Mouse (Mus musculus) heart, adult 11 months (tissue): ENCODE results near the gene Smyd3.

ENCODE experiments used
- DNase-seq: peaks from one replicate; pipeline ENCODE4 v3.0.0; 2022

Smyd3 gene

DNA sequence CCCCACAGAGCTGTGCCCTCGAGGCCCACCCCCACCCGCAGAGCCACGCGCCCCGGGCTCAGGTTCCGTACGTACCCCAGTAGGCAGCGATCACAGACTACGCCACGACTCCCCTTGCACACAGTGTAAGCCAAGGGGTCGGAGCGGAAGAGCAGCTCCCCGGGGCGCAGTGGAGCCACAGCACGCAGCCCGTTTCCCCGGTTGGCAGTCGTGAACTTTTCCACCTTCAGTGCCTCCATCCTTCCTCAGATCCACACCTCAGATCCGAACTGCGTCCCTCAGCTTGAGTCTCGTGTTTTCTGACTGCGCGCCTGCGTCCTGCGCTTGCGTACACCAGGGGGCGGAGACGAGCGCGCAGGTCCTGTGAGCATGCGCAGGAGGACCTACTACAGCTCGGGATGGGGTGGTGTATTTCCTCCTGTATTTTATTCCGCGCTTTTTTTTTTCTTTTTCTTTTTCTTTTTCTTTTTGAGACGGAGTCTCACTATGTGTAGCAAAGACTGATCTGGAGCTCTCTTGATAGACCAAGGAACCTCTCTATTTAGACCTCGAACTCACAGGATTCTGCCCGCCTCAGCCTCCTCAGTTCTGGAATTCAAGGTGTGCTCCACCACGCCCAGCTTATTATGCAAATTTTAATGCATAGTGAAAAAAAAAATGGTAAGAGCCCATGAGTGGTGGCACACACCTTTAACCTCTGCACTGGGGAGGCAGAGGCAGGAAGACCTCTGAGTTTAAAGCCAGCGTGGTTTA lies at the start of gene Smyd3:
Gene Smyd3, minus strand, starts transcription at position 329 of the 753 bp plus-strand sequence.
- peak; percentile 99 for DNase-seq

DNA sequence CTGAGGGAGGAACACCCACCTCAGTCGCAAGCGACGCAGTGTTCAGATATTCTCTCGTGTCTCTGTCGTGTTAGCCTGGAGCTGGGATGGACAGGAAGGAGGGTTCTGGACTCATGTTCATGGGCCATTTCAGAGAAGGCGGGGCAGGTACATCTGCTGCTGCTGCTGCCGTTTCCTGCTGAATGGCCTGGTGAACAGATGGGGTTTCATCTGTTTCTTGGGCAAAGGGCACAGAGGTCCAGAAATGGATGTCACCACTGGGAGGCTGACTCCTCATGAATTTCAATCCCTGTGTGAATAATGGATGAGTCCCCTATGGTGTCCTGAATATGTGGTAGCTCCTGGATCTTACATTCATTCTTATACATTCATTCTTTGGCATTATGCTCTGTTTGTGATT lies 49.7 kb upstream of the Smyd3 start:
- DNase-seq, result no peak

DNA sequence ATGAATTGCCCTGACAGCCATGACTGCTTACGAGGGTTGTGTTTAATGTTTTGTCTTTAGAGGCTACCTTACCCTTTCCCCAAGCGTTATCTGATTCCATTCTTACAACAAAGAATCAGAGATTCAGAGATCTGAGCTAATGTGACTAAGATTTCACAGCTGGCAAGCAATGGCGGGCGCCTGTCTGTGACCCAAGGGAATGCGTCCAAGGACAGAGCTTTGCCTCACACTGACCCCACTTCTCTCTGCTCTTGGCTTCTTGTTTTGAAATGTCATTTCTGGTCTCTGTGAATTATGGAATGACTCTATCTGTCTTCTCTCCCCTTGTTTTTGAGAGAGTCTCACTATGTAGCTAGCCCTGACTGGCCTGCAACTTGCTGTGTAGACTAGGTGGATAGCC lies 46.1 kb upstream of the Smyd3 start:
- no peak for DNase-seq

DNA sequence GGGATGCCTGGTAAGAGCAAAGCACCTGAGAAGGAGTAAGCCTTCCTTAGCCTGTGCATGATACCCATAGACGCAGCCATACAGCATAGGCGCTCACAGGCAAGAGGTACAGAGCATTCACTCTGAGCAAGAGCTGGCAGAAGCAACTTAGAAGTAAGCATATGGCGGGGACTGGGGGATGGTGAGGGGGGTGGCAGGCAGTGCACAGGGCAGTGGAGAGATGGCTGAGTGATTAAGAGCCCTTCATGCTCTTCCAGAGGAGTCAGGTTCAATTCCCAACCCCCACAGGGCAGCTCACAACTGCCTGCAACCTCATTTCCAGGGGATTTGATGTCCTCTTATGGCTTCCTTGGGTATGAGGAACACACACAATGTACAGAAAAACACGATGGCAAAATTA lies 45.4 kb upstream of the Smyd3 start:
- DNase-seq, result no peak

DNA sequence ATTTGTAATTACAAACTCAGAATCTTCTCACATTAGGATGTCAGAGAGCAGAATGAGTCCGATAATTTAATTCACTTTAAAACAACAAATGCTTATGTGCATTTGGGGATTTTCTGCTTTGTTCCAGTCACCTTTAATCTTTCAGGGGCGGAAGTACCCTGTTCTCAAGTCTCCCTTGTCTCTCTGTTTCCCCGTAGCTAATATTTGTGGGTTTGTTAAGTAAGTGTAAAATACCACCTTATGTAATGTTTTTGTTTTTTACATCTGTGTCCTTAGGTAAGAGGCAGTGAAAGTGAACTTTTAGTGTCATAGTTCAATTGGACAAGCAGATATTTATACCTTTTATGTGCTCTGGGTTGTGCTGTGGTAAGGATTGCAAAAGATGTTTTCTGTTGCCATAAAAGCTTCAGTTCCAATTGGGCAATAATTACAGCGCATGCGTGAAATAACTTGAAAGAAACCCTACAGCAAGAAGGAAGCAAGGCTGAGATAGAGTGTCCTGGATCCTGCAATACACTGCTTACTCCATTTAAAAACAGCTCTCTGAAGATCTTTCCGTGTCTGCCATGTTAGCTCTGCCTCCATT lies 43.1 kb upstream of the Smyd3 start:
- DNase-seq, result no peak

DNA sequence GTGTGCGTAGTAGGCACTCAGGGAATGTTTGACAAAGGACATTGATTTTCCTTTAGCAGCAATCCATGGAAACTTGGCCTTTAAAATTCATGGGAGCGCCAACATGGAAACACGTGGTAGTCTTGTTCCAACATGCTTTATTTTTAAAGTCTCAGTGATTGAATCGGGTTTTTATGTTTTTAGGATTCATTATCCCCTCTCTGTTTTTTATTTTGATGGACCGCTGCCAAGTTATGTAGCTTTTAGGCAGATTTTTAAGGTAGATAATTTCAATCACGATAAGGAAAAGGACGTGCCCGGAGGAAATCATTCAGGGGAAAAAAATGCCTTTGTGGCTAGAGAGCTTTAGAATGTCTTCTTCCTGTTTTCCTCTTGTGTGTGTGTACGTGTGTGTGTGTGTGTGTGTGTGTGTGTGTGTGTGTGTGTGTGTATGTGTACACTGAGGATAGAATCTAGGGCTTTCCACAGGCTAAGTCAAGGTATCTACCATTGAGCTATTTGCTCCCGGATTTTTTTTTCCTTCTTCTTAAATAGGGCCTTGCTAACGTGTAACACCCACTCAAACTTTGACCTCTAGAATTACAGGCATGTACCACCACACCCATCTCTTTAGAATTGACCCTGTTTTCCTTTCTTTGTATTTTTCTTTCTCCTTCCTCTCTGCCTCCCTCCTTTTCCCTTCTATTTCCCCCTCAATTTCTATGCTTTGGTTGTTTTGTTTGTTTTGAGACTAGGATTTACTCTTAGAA lies 41.8 kb upstream of the Smyd3 start:
- DNase-seq, result peak; percentile 95

DNA sequence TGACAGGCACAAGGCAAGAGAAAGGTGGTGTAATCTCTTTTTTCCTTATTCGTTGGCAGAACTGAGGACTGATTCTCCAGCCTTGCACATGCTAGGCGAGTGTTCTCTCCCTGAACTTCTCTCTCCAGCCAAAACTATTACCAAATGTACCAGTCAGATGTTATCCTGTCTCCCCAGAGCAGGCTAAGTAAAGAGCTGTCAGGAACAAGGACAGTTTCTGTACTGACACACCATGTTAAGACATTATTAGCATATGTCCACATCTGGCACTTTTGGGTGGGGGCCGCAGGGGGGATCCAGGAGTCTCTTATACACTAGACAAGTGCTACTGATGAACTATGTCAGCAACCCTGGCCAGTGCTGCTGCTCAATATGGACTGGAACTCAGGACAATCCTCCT lies 39.1 kb upstream of the Smyd3 start:
- no peak for DNase-seq

DNA sequence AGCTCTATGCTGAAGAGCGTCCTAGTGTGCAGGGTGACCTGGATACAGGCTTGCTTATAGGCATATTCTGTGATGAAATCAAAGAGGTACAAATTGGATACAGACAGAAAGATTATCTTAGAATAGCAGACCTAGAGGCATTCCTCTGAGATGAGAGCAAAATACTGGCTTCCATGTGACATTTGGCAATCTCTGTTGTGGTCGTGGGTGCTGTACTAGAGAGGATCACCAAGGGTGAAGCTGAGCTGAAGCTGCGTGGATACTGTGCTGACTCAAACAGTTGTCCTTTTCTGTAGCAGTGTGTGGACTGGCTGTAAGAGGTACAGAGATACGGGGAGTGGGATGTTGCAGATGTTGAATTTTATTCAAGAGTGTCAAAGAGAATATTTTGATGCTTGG lies 36.1 kb upstream of the Smyd3 start:
- DNase-seq, result peak; percentile 66

DNA sequence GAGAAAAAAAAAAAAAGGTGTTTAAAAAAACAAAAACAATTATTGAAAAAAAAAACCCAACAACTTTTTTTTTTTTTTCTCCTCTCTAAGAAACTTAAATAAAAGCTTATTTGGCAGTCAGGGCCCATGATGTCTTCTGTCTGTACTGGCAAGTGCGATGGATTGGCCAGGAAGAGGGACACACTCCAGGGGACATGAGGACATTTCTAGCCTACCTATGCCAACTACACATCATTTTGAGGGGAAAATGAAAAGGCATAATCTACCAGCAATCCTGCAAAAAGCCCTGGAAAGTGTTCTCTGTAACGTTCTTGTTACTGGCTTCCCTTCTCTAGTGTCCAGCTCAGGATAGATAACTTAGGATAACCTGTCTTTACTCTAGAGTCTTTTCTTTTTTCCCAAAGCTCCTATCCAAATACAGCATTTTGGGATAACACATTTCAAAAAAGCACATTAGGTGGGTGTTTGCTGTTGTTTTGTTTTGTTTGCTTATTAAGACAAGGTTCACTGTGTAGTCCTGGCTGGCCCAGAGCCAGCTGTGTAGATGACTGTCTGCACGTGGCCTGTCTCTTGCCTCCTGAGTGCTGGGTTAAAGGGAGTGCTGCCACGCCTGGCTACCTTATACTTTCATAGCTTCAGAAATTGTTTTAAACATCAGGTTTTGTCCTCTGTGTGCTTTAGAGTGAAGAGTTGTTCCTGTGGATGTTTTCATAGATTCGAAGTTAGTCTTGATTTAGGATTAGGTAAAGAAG lies 35.5 kb upstream of the Smyd3 start:
- DNase-seq, result peak; percentile 89

DNA sequence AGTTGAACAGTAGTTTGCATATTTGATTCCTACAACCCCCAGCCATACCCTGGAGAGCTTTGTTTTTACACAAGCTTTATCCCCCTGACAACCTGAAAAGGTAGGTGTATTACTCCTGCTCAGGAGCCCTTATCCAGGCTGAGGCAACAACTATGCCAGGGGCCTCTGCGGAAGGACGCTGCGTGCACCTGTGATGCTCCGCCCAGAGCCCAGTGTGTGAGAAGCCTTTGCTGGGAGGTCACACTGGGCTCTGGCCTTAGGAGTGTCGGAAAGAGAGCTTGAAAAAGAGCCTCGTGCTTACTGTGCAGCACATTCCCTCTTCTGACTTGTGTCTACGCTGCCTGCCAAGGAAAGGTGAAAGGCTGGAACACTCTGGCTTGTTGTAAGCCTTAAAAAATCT lies 34.9 kb upstream of the Smyd3 start:
- DNase-seq, result peak; percentile 94

DNA sequence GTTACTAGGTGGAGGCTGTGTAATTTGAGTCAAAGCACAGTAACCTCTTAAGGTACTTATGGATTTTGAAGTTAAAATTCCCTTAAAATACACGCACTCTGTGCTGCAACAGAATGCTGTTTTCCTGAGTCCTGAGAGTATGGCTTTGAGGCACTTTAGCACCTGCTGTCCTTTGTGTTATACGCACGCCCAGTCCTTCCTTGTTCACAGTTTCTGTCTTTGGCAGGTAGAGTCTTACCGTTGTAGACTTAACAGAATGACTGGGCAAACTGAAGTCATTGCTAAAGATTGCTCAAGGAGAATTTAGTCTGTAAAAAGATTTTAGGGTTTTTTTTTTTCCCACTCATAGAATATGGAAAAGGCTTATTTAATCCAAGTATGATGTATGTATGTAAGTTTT lies 34.1 kb upstream of the Smyd3 start:
- DNase-seq, result no peak

DNA sequence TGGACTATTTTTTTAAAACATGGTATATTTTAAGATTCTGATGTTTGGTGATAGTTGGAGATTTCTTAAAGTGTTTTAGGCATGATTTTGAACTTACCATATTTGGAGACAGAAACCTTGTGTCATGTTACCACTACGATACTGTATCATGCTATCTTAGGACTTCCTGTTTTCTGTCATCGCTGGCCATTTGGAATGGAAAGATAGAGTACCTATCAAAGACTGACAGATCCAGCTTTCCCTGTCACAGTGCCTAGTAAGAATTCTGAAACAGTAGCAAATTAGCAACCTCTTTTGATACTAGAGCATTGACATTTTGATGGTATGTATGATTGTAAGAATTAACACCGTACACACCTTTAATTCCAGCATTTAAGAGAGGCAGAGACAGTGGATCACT lies 33.5 kb upstream of the Smyd3 start:
- no peak for DNase-seq

DNA sequence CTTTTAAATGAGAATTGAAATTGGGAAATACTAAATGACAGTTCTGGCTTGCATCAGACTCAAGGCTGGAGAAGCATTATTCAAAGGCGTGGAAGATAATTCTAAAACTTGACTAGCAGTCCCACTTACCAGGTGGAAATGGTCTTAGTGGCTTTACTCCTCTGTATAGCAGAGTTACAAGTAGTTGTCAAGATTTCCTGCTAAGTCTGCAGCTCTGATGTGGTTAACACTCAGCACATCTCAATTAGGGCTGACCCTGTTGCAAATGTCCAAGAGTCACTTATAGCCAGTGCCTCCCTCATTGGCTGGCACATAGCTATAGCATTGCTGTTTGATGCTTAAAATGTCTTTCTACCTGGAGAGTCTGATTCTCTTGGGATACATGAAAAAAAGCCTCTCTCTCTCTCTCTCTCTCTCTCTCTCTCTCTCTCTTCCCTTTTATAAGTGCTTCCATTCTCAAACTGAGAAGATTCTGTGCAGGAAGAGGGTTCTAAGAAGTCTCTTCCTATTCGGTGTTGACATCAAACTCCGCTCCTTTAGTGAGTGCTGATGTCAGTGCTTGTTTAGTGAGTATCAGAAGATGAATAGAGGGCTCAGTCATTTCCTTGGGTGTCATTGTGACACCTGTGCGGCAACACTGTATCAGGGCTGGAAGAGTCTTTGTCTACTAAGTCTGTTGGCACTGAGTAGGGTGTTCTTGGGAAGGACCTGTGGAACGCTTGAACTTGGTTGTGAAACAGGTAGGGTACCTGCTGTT lies 31.3 kb upstream of the Smyd3 start:
- DNase-seq, result no peak

DNA sequence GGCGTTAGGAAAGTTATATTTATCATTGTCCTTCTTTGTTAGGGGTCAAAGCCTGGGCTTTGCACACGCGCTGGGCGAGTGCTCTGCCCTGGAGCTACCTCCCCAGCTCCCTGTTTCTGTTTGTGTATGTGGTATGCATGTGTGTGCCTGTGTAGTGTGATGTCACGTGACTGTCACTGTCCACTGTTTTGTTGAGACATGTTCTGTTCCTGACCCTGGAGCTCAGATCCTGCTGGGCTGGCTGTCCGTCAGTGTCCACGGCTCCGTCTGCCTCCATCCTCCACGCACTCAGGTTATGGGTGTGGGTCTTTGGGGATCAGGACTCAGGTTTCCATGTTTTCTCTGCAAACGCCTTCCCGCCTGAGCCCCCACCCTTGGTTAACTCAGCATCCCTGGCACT lies 30.4 kb upstream of the Smyd3 start:
- DNase-seq, result peak; percentile 95

DNA sequence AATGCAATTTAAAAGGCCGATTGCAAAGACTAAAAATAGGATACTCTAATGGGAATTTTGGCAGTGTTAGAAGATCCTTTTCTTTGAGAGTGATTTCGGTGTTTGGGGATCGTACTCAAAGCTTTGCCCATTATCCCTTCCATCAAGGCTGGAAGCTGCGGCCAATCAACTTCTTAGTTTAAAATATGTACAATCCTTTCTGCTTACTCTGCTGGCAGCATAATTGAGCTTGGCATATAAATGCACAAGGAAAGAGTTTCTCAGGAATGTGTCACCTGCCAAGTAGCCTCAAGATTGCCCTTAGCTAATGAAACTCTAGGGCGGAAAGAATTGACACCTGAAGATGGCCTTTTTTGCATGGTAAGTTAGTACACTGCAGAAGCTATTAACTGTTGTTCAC lies 29.3 kb upstream of the Smyd3 start:
- peak; percentile 80 for DNase-seq

DNA sequence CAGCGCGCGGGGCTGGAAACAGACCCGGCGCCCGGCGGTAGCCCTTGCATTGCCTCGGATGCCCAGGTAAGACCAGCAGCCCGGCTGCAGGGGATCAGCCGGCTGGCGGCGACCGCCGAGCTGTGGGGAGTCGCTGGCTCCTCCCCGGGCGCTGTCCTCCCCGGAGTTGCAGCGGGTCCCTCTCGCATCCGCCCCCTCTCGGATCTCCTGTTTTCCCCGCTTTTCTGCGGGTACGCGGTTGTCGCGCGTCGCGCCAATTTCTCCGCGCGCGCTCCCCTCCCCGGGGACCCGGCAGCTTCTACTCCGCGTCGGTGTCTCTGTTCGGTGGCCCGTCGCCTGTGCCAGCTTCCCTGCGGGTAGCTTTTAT lies 28.7 kb upstream of the Smyd3 start:
- no peak for DNase-seq

DNA sequence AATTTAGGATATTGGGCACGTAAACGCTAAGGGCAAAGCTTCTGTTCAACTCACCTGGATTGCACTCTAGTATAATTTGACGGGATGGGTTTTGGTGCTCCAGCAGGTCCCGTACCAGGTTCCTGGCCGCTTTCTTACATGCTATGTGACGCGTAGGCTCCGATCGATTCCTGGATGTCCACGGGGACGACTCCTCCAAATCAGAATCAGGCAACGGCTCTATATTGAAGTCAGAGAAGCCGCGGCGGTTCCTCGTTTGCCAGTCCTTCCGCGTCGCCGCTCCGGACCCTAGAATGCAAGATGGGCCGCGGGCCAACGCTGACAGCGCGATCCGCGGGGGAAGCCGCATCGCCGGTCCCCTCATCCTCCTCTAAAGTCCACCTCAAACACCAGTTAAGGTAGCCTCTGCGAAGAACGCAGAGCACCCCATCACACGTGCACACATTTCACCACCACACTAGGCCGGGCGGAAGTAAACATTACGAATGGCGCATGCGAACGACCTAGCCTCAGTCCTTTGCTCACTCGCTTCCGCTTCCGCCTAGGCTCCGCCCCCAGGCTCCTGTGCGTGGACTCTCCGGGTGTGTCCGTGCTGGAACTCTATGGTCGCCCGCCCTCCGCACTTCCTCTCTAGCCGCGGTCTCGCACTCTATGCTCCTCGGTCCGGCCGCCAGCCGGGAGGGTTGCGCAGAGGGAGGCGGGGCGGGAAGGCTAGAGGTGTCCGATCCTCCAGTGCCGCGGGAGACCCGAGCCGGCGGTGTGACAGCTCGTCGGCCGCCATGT lies 28.1 kb upstream of the Smyd3 start, which contains the start of the genes Tfb2m and Cnst:
Gene Tfb2m, minus strand, starts transcription at position 500 of the 783 bp plus-strand sequence.
Gene Cnst, plus strand, starts transcription at position 603 of the 783 bp plus-strand sequence.
- DNase-seq, result peak; percentile 100

DNA sequence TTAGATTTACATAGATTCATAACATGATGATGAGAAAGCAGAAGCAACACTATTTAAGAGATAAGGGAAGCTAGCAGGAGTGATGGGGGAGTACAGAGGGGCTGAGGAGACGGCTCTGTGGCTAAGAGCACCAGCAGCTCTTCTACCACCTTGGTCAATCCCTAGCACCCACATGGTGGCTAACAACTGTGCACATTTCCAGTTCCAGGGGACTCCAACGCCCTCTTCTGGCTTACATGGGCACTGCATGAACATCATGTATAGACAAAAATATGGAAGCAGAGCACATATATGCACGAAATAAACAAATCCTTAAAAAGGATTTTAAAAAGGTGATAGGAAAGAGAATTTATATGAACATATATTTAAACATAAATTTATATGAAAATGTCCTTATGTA lies 23.7 kb upstream of the Smyd3 start:
- DNase-seq, result no peak

DNA sequence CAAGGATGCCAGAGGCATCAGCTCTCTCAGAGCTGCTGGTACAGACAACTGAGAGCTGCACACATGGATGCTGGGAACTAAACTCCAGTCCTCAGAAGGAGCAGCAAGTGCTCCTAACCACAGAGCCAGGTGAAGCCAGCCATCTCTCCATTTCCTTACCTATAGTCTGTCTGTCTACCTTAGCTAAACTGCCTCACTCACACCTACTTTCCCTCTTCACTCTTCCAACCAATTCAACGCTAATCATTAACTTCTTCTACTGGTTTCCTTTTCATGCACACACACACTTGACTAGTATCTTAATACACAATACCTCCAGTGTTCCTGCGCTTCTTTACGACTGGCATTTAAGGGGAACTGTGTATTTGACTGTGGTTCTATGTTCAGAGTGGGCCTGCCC lies 22.0 kb upstream of the Smyd3 start:
- DNase-seq, result no peak

DNA sequence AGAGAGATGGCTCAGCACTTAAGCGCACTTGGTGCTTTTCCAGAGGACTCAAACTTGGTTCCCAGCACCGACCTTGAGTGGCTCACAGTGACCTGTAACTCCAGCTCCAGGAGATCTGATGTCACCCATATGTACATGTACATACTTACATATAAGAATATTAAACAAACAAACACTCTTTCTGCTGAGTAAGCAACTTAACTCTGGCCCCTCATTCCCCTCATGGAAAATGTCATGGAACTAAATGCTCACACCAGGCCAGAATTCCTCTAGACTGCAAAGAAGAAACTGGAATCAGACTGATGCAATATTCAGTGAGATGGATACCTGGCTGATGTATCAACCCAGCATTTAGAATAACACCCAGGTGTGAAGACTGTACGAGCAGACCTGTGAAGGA lies 21.2 kb upstream of the Smyd3 start:
- DNase-seq, result no peak

DNA sequence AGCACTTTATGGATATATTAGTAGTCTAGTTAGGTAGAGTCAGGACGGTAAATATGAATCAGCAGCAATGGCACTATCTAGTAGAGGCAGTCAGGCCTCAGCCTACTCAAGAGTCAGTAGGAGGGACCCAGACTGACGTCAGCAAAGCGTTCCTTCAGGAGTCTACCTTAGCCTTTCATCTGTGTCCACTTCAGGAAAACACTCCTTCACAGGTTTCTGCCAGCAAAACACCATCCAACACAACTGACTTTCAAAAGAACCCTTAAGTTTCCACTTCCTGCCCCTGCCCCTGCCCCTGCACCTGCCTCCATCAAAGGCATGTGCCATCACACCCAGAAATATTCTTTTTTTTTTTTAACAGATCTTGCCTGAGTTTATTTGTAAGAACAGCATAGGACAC lies 2.1 kb upstream of the Smyd3 start:
- DNase-seq, result no peak
